Mouse (Mus musculus): Measurements from ENCODE around the gene Ryr3.

Ryr3 gene

DNA sequence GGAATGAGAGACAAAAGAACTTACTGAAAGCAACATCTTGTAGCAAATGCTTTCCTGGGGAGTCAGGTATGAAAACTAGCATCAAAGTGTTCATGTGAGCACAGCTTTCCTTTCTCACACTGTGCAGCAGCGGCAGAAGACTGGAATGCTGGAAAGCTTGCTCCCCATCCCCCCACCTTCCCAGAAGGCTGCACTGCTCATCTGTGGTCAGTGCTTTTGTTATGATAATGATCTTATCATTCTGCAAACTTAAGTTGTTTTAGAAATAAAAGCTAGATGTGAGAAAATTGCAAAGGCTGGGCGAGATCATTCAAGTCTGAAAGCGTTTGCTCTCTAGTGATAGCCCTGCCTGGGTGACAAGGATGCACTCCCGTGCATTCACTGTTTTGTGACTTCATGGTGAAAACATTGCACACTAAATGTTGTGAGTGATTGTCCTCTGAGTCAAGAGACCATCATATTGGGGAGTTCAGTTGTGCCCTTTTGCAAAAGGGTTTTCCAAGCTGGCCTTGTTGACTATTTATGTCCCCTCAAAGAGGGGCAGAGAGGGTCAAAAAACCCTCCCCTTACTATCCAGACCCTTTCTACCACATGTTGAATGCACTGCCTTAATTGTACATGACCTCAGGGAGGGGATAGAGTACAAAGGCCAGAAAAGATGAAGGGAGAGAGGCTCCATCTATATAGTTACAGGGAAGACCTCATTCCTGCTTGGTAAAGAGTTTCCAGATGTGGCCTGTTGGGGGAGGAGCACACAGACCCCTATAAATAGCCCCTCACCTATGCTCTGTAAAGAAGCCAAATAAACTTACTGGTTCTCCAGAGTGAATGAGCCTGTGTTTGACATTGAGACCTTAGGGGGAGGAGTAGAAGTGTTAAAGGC, 385.2 kb downstream of the Ryr3 start:
- in situ Hi-C loops (cut with MboI; ENCODE audit: low pct_unique_long_range_greater_than_20kb in 1 of 2, low sequenced_read_pairs in 2 of 2, unreplicated experiment in 1 of 2) = no loop called here

DNA sequence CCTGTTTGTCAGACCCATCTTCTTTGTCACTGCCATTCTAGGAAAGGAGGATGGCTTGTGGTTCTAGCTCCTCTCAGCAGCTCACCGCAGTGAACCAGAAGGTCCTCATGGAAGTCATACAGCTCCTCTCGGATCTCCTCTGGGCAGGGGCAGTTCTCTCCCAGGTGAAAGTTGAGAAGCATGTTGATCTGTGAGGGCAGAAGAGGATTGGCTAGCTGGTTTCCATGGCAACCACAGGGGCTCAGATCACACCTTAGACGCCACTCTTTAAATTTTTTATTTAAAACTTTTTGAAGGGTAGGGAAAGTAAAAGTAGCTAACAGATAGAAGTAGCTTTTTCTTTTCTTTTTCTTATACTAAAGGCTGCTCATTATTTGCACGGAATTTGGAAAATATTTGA, 390.3 kb downstream of the Ryr3 start:
- in situ Hi-C loops (cut with MboI; ENCODE audit: low pct_unique_long_range_greater_than_20kb in 1 of 2, low sequenced_read_pairs in 2 of 2, unreplicated experiment in 1 of 2) = no loop called here

DNA sequence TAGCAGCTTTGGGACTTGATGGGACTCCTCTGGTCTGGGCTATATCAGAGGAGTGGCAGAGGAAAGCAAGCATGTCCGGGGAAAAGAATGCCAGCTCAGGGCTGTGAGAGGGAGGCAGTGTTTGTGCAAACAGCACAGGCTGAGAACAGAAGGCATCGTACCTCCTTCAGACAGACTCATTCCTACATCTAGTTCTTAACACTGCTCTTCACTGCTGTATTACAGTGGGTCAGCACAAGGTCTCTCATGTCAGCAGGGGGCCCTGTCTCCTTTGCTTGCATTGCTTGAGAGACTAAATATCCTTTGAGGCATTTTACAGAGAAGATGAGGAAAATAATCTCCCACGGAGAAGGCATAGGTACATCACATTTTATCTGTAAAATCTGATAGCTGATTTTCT, 394.2 kb downstream of the Ryr3 start:
- in situ Hi-C loops (cut with MboI; ENCODE audit: low pct_unique_long_range_greater_than_20kb in 1 of 2, low sequenced_read_pairs in 2 of 2, unreplicated experiment in 1 of 2) = no loop called here

DNA sequence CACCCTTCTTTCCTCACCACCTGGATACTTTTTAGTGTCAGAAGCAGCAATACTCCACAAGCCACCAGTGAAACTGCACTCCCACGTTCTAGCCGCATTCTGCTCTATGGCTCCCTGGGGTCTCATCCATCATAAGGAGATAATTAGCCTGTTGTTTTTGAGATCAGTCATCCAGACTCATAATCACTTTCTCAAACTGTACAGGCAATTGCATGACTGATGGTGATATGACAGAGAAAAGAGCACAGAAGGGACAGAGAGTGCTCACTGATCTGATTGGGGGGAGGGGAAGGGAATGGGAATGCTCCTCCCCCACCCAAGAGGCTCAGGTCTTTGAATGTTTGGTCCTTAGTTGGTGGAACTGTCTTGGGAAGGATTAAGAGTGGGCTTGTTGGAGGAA, 397.8 kb downstream of the Ryr3 start:
- in situ Hi-C loops (cut with MboI; ENCODE audit: low pct_unique_long_range_greater_than_20kb in 1 of 2, low sequenced_read_pairs in 2 of 2, unreplicated experiment in 1 of 2) = no loop called here

DNA sequence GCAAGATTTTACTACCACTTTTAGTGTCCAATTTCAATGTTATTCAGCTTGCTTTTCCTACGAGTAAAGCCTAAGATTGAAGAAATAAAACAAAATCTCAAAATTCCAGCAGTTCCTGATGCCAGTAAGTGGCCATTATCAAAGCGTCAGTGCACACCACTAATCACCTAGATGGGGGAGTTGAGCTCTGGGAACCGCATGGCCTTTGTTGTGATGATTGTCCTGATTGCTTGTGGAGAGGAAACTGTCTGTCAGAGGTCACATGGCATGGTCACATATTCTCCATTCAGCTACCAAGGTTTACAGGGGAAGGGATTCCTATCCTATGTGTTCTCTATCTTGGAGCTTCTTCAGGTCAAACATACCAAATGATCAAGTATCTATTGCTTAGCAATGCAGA, 399.9 kb downstream of the Ryr3 start:
- in situ Hi-C loops (cut with MboI; ENCODE audit: low pct_unique_long_range_greater_than_20kb in 1 of 2, low sequenced_read_pairs in 2 of 2, unreplicated experiment in 1 of 2) = no loop called here

DNA sequence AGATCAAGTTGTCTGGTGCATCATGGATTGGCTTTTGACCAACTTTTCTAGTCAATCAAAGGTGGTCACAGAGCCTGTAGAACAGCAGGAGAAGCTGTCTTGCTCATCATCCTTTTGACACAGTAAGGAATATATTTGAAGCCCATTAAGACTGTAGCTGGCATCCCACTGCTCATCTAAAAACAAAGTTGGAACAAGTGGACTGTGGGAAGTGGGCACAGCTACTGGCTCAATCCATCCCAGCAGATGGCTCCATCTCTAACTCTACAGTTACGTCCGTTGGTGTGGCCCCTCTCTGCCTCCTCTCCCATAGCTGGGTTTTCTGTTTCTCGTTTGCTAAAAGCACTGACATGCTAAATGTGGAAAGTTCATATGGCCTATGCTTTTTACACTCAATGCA, 400.9 kb downstream of the Ryr3 start:
- in situ Hi-C loops (cut with MboI; ENCODE audit: low pct_unique_long_range_greater_than_20kb in 1 of 2, low sequenced_read_pairs in 2 of 2, unreplicated experiment in 1 of 2) = no loop called here

DNA sequence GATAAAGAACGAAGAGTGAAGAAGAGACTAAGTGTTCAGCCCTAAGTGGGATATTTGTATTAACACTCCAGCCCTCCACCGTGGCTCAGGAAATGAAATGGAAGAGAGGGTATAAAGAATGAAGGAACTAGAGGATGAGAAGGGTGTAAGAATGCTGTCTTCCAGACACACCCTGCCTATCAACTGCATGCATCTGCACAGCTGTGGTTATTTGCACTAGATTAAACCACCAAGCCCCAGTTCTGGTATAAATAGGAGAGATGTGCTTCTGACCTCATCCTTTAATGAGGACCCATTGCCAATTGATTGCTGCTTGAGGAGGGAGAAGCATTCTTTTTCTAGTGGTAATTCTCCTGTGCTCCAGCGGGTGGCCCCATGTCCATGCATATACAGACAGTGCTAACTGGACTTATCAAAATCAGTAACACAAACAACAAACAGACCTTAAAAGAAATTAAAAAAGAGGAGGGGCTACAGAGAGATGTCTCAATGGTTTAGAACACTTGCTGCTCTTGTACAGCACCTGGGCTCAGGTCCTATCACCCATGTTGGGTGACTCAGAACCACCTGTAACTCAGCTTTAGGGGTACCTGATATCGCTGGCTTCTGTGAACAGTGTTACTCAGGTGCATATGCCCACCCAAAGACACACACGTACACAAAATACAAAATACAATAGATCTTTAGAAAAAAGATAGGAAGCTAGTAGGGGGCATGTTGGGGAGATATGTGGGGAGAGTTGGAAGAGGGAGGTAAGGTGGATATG, 404.1 kb downstream of the Ryr3 start:
- in situ Hi-C loops (cut with MboI; ENCODE audit: low pct_unique_long_range_greater_than_20kb in 1 of 2, low sequenced_read_pairs in 2 of 2, unreplicated experiment in 1 of 2) = no loop called here

DNA sequence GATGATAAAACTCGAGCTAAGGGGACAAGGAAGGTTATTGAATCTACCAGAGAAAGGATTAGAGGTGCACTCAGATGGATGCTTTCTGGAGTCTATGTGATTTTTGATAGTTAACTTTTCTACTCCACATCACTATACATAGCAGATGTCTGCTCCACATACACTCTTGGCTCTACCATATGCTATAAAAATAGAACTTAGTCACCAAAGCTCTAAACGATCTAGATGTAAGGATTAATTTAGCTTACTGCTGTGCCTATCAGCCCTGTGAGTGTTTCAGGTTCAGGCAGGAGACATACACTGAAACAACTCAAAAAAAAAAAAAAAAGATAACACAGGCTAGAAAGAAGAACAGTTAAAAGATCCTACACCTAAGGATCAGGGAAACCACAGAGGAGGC, 410.9 kb downstream of the Ryr3 start:
- in situ Hi-C loops (cut with MboI; ENCODE audit: low pct_unique_long_range_greater_than_20kb in 1 of 2, low sequenced_read_pairs in 2 of 2, unreplicated experiment in 1 of 2) = no loop called here

DNA sequence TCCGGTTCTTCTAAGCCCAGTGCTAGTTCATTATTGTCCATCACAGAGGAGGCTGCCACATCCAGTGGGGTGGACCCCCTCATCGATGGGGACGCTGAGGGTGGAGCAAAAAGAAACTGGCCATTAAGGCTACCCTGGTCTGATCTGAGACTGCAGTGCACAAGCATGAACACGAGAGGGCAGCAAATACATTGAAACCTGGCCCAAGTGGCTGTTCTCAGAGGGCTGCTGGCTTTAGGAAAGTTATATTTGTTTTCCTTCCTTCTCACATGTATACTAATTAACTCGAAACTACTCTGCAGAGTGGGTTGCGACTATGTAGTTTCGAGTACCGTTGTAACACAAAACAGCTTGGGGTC, 416.9 kb downstream of the Ryr3 start:
- in situ Hi-C loops (cut with MboI; ENCODE audit: low pct_unique_long_range_greater_than_20kb in 1 of 2, low sequenced_read_pairs in 2 of 2, unreplicated experiment in 1 of 2) = loop anchor here (25.0 kb wide), 3 partner anchors 412 to 637 kb away; partner anchors contain the start of gene Ryr3 (in 1 of the 2)

DNA sequence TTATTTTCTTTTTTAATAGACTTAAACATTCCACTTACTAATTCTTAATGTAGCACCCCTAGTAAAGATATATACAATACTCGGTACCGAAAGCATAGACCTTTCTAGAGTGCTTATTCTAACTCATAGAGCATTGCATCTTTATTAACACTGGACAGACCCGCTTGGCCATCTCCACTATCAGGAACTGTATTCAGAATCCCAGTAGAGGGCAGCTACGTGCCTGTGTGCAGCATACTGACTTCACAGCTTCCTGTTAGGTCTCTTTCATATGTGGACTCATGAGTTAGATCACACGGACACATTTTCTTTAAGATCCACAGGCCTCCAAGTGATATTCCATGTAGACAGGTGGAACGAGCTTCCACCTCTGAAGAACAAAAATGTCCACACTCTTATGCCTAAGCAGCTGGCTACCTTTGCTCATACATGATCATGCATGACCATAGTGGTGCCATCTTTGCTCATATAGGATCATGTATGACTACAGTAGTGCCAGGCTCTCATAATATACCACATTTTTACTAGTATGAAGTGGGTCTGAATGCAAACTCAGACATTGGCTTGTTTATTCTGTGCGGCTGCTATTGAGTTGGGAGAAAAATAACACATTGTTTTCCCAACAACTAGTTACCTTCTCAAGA, 417.4 kb downstream of the Ryr3 start:
- in situ Hi-C loops (cut with MboI; ENCODE audit: low pct_unique_long_range_greater_than_20kb in 1 of 2, low sequenced_read_pairs in 2 of 2, unreplicated experiment in 1 of 2) = loop anchor here (25.0 kb wide), 3 partner anchors 413 to 638 kb away; partner anchors contain the start of gene Ryr3 (in 1 of the 2)

DNA sequence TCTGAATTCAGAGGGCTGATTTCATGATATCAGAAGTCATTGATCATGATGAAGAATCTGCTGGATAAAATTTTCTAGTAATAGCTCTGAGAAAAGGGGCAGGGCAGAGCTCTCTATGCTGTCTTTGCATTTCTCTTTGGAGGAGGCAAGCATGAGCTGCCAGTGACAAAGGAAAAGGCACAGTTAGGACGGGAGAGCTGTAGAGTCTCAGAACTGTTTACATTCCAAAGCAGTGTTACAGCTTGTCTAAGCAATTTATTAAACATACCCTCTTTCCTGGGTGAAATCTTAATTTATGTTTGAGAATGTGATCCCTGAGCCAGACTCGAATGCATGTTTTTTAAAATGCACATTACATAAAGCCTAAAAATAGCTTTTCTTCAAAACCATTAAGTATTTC, 435.3 kb downstream of the Ryr3 start:
- in situ Hi-C loops (cut with MboI; ENCODE audit: low pct_unique_long_range_greater_than_20kb in 1 of 2, low sequenced_read_pairs in 2 of 2, unreplicated experiment in 1 of 2) = loop anchor here (25.0 kb wide), 3 partner anchors 431 to 656 kb away; partner anchors contain the start of gene Ryr3 (in 1 of the 2)

DNA sequence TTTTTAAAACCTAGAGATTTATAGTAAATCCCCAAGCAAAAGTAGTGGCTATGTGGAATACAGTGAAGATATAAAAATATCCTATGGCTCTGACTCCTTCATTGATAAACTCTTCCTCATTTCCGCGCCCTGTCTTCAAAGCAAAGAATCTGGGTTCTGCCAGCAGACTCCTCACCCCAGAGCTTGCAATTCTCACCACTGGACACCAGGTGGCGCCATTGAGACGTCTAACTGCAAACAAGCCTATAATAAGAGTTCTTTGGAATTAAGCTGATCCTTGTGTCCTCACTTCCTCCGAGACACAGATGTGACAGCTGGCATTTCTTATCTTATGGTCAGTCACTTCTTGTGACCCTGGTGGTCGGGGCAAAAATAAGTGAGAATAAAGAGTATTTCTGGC, 442.1 kb downstream of the Ryr3 start:
- in situ Hi-C loops (cut with MboI; ENCODE audit: low pct_unique_long_range_greater_than_20kb in 1 of 2, low sequenced_read_pairs in 2 of 2, unreplicated experiment in 1 of 2) = loop anchor here (25.0 kb wide), 4 partner anchors 262 to 663 kb away; partner anchors contain the start of gene Ryr3 (in 1 of the 2)

DNA sequence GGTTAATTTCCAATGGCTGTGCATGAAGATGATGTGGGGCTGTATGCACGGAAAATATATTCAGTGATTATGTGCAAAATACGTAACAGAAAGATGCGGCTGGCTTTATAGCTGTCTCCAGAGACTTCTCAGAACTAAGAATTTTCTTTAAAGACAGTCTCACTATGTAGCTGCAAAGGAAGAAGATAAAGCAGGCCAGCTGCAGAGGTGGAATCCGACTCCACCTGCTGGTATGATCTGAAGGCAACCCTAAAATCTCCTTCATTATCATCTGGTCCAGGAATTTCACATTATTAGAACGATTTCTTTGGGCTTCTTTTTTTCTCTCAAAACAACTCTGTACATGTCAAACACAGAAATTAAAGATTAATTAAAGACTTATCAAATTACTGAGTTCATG, 449.2 kb downstream of the Ryr3 start:
- in situ Hi-C loops (cut with MboI; ENCODE audit: low pct_unique_long_range_greater_than_20kb in 1 of 2, low sequenced_read_pairs in 2 of 2, unreplicated experiment in 1 of 2) = loop anchor here in 1 of 2 experiments (25.0 kb wide), 1 partner anchor 255 kb away; no protein-coding TSS in a partner anchor

DNA sequence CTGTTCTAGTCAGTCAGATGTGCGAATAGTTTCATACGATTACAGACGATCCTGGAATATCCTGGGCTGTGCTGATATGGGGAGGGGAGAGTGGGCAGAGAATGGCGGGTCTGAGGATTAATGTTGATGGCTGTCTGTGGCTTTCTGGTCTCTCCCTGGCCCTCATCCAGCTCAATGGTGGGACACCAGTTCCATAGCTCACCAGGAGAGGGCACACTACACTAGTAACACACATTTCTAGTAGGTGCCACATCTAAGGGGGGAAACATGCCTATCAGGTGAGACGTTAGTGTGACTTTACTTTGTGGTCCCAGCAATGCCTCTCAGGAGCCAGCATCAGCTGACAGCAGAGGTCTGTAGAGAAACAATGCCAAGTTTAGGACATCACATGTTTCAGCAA, 451.9 kb downstream of the Ryr3 start:
- in situ Hi-C loops (cut with MboI; ENCODE audit: low pct_unique_long_range_greater_than_20kb in 1 of 2, low sequenced_read_pairs in 2 of 2, unreplicated experiment in 1 of 2) = loop anchor here in 1 of 2 experiments (25.0 kb wide), 1 partner anchor 253 kb away; no protein-coding TSS in a partner anchor

DNA sequence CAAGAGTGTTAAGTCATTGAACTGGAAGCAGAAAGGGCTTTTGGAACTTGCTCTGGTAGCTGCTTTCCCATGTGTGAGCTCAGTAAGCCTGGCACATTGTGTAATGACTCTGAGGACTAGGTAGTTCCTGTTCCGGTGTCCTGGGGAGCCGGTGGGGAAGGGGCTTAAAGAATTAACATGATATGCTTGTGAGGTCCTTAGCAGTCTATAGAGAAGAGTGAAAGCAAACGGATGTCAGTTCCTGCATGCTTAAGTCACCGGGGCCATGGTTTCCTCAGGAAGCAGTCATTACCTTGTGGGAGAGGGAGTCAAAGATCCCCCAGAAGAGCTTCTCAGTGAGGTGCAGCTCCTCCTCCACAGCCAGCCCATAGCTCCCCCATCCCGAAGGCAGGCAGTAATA, 452.6 kb downstream of the Ryr3 start:
- in situ Hi-C loops (cut with MboI; ENCODE audit: low pct_unique_long_range_greater_than_20kb in 1 of 2, low sequenced_read_pairs in 2 of 2, unreplicated experiment in 1 of 2) = loop anchor here in 1 of 2 experiments (25.0 kb wide), 1 partner anchor 252 kb away; no protein-coding TSS in a partner anchor

DNA sequence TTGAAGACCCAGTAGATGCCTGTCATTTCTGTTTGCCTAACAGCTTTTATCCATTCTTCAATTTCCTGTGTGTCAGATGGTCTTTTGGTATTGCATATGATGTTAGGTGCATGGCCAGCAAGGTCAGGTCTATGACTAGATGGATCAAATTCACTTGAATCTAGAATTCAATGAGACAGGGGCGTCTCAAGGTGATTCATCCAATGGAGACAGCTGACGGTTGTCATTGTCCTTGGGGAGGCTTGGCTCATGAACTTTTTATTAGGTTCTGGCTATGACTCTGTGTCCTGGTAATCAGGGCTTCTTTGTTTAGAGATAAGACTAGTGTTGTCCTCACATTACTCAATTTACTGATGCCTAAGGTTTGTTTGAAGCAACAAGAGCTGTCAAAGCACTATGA, 454.9 kb downstream of the Ryr3 start:
- in situ Hi-C loops (cut with MboI; ENCODE audit: low pct_unique_long_range_greater_than_20kb in 1 of 2, low sequenced_read_pairs in 2 of 2, unreplicated experiment in 1 of 2) = loop anchor here in 1 of 2 experiments (25.0 kb wide), 1 partner anchor 250 kb away; no protein-coding TSS in a partner anchor

DNA sequence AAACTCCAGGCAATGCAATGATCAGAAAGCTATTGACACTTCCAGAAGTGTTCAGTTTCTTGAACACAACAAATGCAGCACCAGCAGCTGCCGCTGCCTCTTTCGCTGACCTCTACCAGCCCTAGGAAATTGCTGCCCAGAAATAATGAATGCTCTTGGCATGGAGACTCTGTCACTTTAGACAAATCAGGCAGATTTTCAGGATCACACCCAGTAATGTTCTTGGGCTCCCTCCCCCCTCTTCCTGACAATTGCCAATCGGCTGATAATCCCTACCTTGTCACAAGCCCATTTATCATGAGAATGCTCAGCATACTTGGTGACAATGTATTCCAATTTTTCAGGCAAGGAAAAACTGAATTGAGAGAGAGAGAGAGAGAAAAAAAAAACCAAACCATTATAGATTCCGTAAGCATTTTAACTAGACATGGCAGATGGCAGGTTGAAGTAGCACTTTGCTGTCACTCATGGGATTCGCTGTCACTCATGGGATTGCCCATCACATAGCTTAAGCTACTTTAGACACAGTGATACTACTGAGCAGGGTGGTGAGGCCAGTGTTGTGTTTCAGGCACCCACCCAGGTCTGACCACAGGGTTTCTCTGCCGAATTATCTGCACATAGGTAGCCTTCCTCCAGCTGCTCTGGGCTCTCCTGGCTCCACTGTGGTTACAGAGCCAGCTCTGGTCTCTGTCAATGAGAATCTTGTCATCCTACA, 455.5 kb downstream of the Ryr3 start:
- in situ Hi-C loops (cut with MboI; ENCODE audit: low pct_unique_long_range_greater_than_20kb in 1 of 2, low sequenced_read_pairs in 2 of 2, unreplicated experiment in 1 of 2) = loop anchor here in 1 of 2 experiments (25.0 kb wide), 1 partner anchor 249 kb away; no protein-coding TSS in a partner anchor

DNA sequence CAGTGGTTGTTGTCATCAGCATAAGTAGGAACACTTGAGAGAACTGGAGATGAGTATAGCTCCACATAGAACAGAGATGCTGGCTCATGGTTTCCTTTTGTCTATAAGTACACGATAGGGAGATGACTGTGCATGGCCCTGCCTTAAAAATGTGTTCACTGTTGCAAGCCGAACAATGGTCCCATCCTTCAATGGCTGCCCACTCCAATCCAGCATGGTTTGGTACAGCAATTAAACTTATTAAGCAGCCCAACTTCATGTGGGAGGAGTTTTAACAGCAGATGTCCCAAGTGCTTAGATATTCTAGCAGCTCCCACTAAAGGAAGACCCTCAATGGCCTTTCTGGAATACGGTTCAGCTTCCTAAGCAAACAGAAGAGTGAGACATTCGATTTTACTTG, 456.2 kb downstream of the Ryr3 start:
- in situ Hi-C loops (cut with MboI; ENCODE audit: low pct_unique_long_range_greater_than_20kb in 1 of 2, low sequenced_read_pairs in 2 of 2, unreplicated experiment in 1 of 2) = loop anchor here in 1 of 2 experiments (25.0 kb wide), 1 partner anchor 248 kb away; no protein-coding TSS in a partner anchor

Data from mouse embryonic stem cell (cell line).